ENCODE assay signal across 10 mouse cellular contexts in genomic region chr13:35030979-35031683, GRCm38 (mm10). TPM values are rescaled to one million over a fixed set of nuclear protein-coding genes. Genes with fewer than 3 reads are reported as not detected.
DNase-seq lines count a peak whose midpoint lies in the region; ATAC-seq and TF ChIP-seq lines count a peak whose summit lies in the region.
"Had no signal": no experiment of that assay in that cellular context is flagged by ENCODE, and none has a peak within 500 bp of the region (broad histone marks: within the 10 kb centered on the region; RNA-seq: fewer than 3 reads in every experiment).

No protein-coding gene starts in this region.

- H3K9ac ChIP-seq in intestine, postnatal 0 days (ENCODE audit: low read depth, low read length), result no peak overlapping the region
- no peak overlapping the region for H3K9ac ChIP-seq in intestine, embryonic 16.5 days (ENCODE audit: low read depth, low read length)
- no peak overlapping the region for H3K9ac ChIP-seq in midbrain, embryonic 14.5 days (replicated peaks; ENCODE audit: low read length)

- no peak overlapping the region for H3K4me3 ChIP-seq in intestine, postnatal 0 days (ENCODE audit: low read depth, low read length)
- no peak overlapping the region for H3K4me3 ChIP-seq in intestine, embryonic 16.5 days (ENCODE audit: low read length)
- H3K4me3 ChIP-seq in midbrain, embryonic 14.5 days (replicated peaks; ENCODE audit: low read depth, low read length), result no peak overlapping the region
- H3K4me3 ChIP-seq in midbrain, embryonic 10.5 days, result no peak overlapping the region

- peak; percentile 41 to 42 for DNase-seq in cerebellum, postnatal 14 days
- no peak for DNase-seq in cerebellum, adult 11 months
- peak; percentile 54 for DNase-seq in midbrain, embryonic 14.5 days
- DNase-seq in midbrain, embryonic 10.5 days (ENCODE audit: low spot score), result no peak
- no peak for DNase-seq in thymus, postnatal 10 days (ENCODE audit: low spot score in 2 of 2)
- DNase-seq: lung, postnatal 10 days had no signal

- 85% methylated on average over 7 of the region's 7 CpGs for WGBS in intestine, postnatal 0 days
- 82% methylated on average over 7 of the region's 7 CpGs for WGBS in intestine, embryonic 16.5 days
- 92% methylated on average over 7 of the region's 7 CpGs for WGBS in midbrain, embryonic 14.5 days
- WGBS in midbrain, embryonic 10.5 days, result 91% methylated on average over 7 of the region's 7 CpGs

- H3K27me3 ChIP-seq in intestine, postnatal 0 days (replicated peaks; ENCODE audit: control insufficient read depth, insufficient read depth, low read length), result no peaks in the 10 kb centered on the region
- no peaks in the 10 kb centered on the region for H3K27me3 ChIP-seq in intestine, embryonic 16.5 days (replicated peaks; ENCODE audit: control insufficient read depth, insufficient read depth, low read length)
- no peaks in the 10 kb centered on the region for H3K27me3 ChIP-seq in midbrain, embryonic 14.5 days (ENCODE audit: control insufficient read depth, insufficient read depth, low read length)
- H3K27me3 ChIP-seq in midbrain, embryonic 10.5 days (ENCODE audit: low read depth, poor library complexity, severe bottlenecking), result no peaks in the 10 kb centered on the region

- peak; percentile 52 for TF ChIP-seq CTCF in intestine, postnatal 0 days (IDR thresholded peaks at IDR 0.05; ENCODE audit: low read depth)

- H3K4me2 ChIP-seq in intestine, postnatal 0 days (replicated peaks; ENCODE audit: low read depth), result no peak overlapping the region
- H3K4me2 ChIP-seq in intestine, embryonic 16.5 days (ENCODE audit: low read depth, low read length), result no peak overlapping the region
- no peak overlapping the region for H3K4me2 ChIP-seq in midbrain, embryonic 14.5 days (ENCODE audit: low read length)

- no peaks in the 10 kb centered on the region for H3K36me3 ChIP-seq in intestine, postnatal 0 days (ENCODE audit: control insufficient read depth, insufficient read depth)
- H3K36me3 ChIP-seq in intestine, embryonic 16.5 days (ENCODE audit: control insufficient read depth, insufficient read depth, low read length), result no peaks in the 10 kb centered on the region
- no peaks in the 10 kb centered on the region for H3K36me3 ChIP-seq in midbrain, embryonic 14.5 days (ENCODE audit: control insufficient read depth, insufficient read depth, low read length)
- H3K36me3 ChIP-seq in midbrain, embryonic 10.5 days, result no peaks in the 10 kb centered on the region

- no peaks in the 10 kb centered on the region for H3K9me3 ChIP-seq in intestine, postnatal 0 days (ENCODE audit: control insufficient read depth)
- H3K9me3 ChIP-seq in intestine, embryonic 16.5 days (ENCODE audit: control insufficient read depth, low read length), result no peaks in the 10 kb centered on the region
- no peaks in the 10 kb centered on the region for H3K9me3 ChIP-seq in midbrain, embryonic 14.5 days (ENCODE audit: control insufficient read depth, low read length)
- H3K9me3 ChIP-seq in midbrain, embryonic 10.5 days (replicated peaks), result no peaks in the 10 kb centered on the region

- no peak for ATAC-seq in intestine, postnatal 0 days
- ATAC-seq in intestine, embryonic 16.5 days, result no peak
- ATAC-seq in midbrain, embryonic 14.5 days (ENCODE audit: low FRiP score, low TSS enrichment), result no peak
- peak; percentile 65 for ATAC-seq in megakaryocyte-erythroid progenitor cell, adult 5-6 weeks (replicated peaks; ENCODE audit: low FRiP score, low TSS enrichment, poor library complexity, severe bottlenecking)
- ATAC-seq: forebrain, embryonic 16.5 days had no signal

- H3K27ac ChIP-seq in intestine, postnatal 0 days (ENCODE audit: low read depth, low read length), result no peak overlapping the region
- H3K27ac ChIP-seq in intestine, embryonic 16.5 days (ENCODE audit: low read length), result no peak overlapping the region
- no peak overlapping the region for H3K27ac ChIP-seq in midbrain, embryonic 14.5 days (replicated peaks; ENCODE audit: low read depth, low read length)
- H3K27ac ChIP-seq in midbrain, embryonic 10.5 days (replicated peaks), result no peak overlapping the region

- no peaks in the 10 kb centered on the region for H3K4me1 ChIP-seq in intestine, postnatal 0 days (replicated peaks; ENCODE audit: control insufficient read depth, insufficient read depth, low read length)
- H3K4me1 ChIP-seq in intestine, embryonic 16.5 days (ENCODE audit: control insufficient read depth, insufficient read depth, low read length), result no peaks in the 10 kb centered on the region
- no peaks in the 10 kb centered on the region for H3K4me1 ChIP-seq in midbrain, embryonic 14.5 days (ENCODE audit: control insufficient read depth, insufficient read depth, low read length)
- no peaks in the 10 kb centered on the region for H3K4me1 ChIP-seq in midbrain, embryonic 10.5 days

RNA-seq across cellular contexts. Expression of gene Eci2, which starts 4.2 kb away (rescaled TPM):
- polyA plus RNA-seq in intestine, postnatal 0 days (2015; fragmentation: Nextera tagmentation; extraction: Ambion mirVana), result 205 and 228 TPM in 2 replicates
- 174 and 180 TPM in 2 replicates for polyA plus RNA-seq in intestine, embryonic 16.5 days (2015; fragmentation: Nextera tagmentation; extraction: Ambion mirVana)
- polyA plus RNA-seq in midbrain, embryonic 14.5 days (2014; fragmentation: Nextera tagmentation; extraction: Ambion mirVana), result 93.9 and 115 TPM in 2 replicates
- 91.8 and 116 TPM in 2 replicates for polyA plus RNA-seq in midbrain, embryonic 10.5 days (2016; fragmentation: Nextera tagmentation; extraction: Ambion mirVana)
- total RNA-seq in megakaryocyte-erythroid progenitor cell, adult 5-6 weeks (2014; fragmentation: Nextera tagmentation), result 94.1 and 141 TPM in 2 replicates
- 122 TPM in 2 replicates for total RNA-seq in megakaryocyte-erythroid progenitor cell, adult 5-6 weeks (2017)

Comparison
In these comparisons a context has a peak if more than half of its experiments do, and no peak if none do; other contexts are left out.
1. DNase-seq: peak in cerebellum, postnatal 14 days (2 of 2) and midbrain, embryonic 14.5 days (single experiment); none in cerebellum, adult 11 months (single experiment), midbrain, embryonic 10.5 days (single experiment) and thymus, postnatal 10 days (0 of 2).